Mouse (Mus musculus) left cerebral cortex, postnatal 4 days (tissue): Measurements from ENCODE around the gene Morc2b. TPM values are rescaled to one million over a fixed set of nuclear protein-coding genes. Genes with fewer than 3 reads are reported as not detected.
"Not testable (repeated sequence)": the region's sequence is repeated elsewhere in the genome, so short reads cannot be mapped to it uniquely, and the experiment has no call there.

ENCODE experiments used
- DNase-seq: peaks from one replicate; pipeline ENCODE4 v3.0.0-alpha.2; 2022
- intact Hi-C: fragments of 180-260 bp; cut with DNase I; formaldehyde crosslinking; loops from one replicate; pipeline ENCODE4 v1.15.1; 2025
- total RNA-seq, 2 experiments: library from RNA; stranded (reverse); gene quantifications; 2 replicates each; pipeline ENCODE4 v1.2.3; 2021

Gene Morc2b
- total RNA-seq: under 1 TPM; 0.38 to 0.91 TPM

DNA sequence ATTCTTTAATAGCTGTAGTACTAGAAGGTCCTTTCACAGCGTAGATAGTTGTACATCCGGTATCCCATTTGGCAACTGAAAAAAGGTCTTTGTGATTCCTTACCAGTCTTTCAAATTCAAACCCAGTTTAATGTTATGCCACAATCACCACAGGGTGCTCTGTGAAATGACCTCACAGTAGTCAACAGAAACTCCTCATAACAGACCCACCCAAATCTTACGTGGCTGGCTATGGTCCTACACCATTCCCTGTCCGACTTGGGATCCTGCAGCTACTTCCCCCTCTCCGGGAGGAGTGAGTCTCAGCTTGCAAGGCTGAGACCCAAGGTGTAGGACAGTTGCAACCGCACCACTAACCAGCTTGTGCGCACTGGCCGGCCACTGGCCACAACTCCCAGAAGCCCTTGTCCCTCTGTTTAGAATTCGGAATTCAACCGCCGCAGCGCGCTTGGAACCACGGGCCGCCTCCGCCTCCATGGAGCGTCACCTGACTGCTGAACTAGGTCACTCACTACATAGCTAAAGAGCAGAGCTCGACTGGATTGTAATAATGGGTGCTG, at the start of gene Morc2b:
Gene Morc2b, minus strand, starts transcription at position 423 of the 560 bp plus-strand sequence.
- intact Hi-C loops: no loop called here
- no peak for DNase-seq

DNA sequence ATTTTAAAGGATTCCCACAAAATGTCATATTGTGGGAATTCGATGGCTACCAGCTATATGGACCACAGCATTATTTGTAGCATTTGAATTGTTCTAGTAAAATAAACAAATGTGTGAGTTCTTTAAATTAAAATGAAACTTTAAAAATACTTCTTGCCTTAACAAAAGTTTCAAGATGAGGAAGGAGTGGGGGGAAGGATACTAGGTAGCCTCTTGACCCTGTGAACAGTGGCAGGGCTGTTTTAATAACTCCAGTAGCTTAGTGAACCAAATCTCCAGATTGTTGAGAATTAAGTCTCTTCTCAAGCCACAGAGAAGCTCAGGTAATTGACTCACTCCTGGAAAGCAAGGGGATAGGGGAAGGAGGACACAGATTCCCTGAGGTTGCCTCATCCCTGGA, 28.7 kb upstream of the Morc2b start, which contains the start of gene Olfr55:
Gene Olfr55, plus strand, starts transcription at position 301 of the 400 bp plus-strand sequence.
- intact Hi-C loops, DNase-seq: not testable (repeated sequence)

DNA sequence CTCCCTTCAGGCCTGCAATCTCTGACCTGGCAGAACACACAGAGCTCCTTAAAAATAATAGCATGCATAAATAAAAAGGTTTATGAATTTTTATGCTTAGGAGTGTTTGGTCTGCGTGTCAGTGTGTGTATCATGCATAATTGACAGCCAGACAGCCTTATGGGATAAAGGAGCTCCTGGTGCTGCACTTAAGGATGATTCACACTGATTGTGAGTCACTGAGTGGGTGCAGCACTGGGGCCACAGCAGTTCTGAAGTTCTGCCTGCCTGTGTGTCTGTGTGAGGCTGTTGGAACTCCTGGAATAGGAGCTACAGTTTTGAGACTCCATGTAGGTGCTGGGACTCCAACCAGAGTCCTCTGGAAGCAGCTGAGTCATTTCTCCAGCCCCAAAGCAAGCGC, 13.2 kb downstream of the Morc2b start:
- intact Hi-C loops: no loop called here
- no peak for DNase-seq

DNA sequence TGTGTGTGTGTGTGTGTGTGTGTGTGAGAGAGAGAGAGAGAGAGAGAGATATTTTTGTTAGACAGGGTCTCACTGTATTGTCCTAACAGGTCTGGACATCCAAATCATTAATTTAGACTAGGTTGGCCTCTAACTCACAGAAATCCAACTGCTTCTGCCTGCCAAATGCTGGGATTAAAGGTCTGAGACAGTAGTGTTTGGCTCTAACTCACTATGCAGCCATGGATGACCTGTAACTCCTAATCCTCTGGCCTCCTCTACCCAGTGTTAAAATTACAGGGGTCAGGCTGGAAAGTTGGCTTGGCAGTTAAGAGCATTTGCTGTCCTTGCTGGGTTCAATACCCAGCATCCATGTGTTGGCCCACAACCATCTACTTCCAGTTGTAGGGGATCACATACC, 14.9 kb downstream of the Morc2b start:
- intact Hi-C loops: no loop called here
- no peak for DNase-seq

DNA sequence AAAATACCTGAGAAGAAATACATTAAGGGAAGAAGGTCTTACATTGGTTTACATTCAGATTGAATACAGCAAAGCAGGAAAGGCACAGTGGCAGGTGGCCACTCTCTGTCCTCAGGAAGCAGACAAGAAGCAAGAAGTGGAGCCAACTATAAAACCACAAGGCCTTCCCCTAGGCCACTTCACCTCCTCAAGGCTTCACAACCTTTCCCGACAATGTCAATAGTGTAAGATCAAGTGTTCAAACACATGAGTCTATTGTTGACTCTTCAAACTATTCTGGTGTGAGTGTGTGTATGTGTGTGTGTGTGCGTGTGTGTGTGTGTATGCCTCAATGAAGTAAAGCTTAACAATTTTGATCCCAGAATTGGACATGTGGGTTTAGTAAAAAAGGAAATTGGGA, 42.1 kb downstream of the Morc2b start:
- intact Hi-C loops: no loop called here
- DNase-seq: no peak

DNA sequence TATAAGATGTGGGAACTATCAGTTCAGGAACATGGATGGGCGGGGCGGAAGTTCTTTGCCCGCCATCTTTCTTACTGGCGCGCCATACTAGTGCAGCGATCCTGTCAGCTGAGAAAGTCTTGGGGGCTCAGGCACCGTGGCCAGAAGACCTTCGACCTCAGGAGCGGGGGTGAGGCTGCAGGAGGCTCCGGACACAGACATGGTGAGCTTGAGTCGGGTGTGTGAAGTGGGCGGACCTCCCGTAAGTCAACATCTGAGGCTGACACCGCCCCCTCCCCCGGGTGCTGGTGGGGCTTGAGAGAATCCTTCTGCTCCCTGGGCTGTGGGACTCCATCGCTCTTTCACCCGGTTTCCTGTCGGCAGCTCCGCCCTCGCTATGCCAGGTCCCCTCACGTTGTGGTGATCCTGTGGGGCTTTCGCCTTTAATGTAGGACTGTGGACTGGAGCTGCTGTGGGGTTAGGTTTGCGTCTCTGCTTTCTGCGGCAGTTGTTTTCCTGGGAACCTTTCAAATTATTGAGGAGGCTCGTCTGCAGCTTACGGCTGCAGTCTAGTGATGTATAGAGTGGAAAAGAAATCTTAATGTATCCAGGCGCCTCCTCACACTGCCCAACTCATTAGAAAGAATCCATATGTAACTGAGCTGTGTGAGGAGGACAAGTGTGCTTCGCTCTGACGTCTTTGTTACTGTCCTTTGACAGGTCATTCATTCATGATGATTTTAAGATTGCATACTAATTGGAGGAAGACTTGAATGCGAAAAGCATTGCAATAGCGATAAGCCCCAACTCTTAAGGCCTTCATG, 46.9 kb downstream of the Morc2b start:
- peak; percentile 78 for DNase-seq
- intact Hi-C loops: no loop called here

DNA sequence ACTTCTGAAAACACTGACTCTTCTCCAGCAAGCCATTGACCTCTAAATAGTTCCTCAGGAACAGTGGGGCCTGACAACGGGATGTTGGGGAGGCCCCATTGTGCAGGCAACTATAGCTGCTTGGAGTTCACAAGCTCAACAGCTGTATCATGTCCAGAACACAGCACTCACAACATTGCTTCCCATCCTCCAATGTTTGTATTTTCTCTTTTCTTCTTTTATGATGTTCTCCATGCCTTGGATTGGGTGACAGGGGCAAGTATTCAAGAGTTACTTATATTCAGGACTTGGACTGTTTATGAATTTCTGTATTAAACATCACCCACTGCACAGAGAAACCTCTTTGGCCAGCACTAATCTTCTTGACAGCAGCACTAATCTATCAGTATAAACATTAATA, 47.9 kb downstream of the Morc2b start:
- no peak for DNase-seq
- intact Hi-C loops: no loop called here

DNA sequence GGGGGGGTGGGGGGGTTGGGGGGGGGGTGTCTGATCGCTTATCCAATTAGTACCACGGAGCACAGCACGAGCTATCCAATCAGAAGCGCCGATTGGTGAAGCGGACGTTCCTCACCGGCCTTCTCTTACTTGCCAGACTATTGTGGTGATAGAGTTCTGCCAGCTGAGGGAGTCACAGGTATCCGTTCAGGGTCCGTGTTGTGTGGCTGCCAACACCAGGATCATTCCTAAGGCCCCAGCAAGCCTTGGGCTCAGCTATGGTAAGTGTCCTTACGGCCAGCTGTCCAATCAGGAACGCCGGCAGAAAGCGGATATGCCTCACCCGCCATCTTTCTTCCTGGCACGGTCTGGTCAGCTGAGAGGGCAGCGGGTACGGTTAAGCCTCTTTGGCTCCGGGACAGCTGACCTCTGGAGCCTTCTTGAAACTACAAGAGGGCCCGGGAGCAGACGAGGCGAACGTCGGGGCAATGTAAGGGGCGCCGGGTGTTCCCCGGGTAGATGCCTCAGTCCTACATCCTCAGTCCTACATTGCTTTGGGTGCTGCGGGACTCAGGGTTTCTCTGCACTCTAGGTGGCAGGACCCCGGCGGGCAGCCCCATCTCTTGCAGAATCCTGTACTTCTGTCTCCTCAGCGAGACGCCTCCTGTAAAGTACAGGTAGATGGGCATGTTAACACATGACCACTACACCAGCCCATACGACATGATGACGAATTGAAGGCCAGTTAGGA, 50.1 kb downstream of the Morc2b start, which contains the start of gene Zfp563:
Gene Zfp563, plus strand, starts transcription at position 91 of the 730 bp plus-strand sequence.
- intact Hi-C loops: no loop called here
- DNase-seq: peak; percentile 92

DNA sequence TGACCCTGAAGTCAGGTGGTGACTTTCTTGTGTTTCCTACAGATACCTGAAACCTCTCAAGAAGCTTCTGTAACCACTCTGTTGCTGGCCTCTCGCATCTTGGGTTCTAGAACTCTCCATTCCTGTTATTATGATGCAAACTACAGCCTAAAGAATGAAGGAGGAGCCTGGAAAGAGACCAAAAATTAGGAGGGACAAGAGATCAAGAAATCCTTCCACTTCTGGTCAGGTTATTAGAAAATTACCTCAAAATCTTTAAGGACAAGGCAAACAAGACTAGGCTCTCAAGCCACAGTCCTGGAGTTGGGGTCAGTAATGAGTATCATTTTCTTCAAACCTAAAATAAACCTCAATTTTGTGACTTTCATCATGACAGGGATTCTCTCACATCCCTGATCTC, 71.5 kb downstream of the Morc2b start, which contains the start of gene 4921501E09Rik:
Gene 4921501E09Rik, minus strand, starts transcription at position 101 of the 400 bp plus-strand sequence.
- intact Hi-C loops: no loop called here
- DNase-seq: no peak

Other genes starting within 250 kb of the Morc2b start
- 10 to 100 TPM in 1 of 2 experiments, 1 to 10 TPM in 1; 9.3 to 10.2 TPM for gene Zfp870, start 248.0 kb downstream of the Morc2b start, total RNA-seq
- under 1 TPM in 1 of 2 experiments, not detected in 1; 0.95 TPM for gene Cyp4f14, start 222.3 kb downstream of the Morc2b start, total RNA-seq
- 10 to 100 TPM in 1 of 2 experiments, 1 to 10 TPM in 1; 5.8 to 10.2 TPM for gene Cyp4f13, start 192.3 kb downstream of the Morc2b start, total RNA-seq
- gene Zfp472, start 173.9 kb downstream of the Morc2b start, total RNA-seq: 1 to 10 TPM; 5.7 to 5.9 TPM
- gene Zfp952, start 146.6 kb downstream of the Morc2b start, total RNA-seq: 10 to 100 TPM; 17.1 to 19.2 TPM
- gene Zfp763, start 106.3 kb downstream of the Morc2b start, total RNA-seq: 10 to 100 TPM; 24.5 to 25.6 TPM
- gene 4921501E09Rik, start 71.6 kb downstream of the Morc2b start, total RNA-seq: not detected
- 10 to 100 TPM; 28.2 to 32.1 TPM for gene Zfp563, start 50.4 kb downstream of the Morc2b start, total RNA-seq
- not detected for gene Olfr55, start 28.8 kb upstream of the Morc2b start, total RNA-seq
- gene Olfr239, start 51.6 kb upstream of the Morc2b start, total RNA-seq: not detected
- under 1 TPM; 0.30 to 0.40 TPM for gene Olfr1564, start 82.0 kb upstream of the Morc2b start, total RNA-seq
- 10 to 100 TPM; 16.9 to 17.5 TPM for gene Zfp955a, start 115.5 kb upstream of the Morc2b start, total RNA-seq
- under 1 TPM in 1 of 2 experiments, not detected in 1; 0.06 TPM for gene Olfr63, start 125.0 kb upstream of the Morc2b start, total RNA-seq
- 10 to 100 TPM; 26.3 to 35.5 TPM for gene Zfp955b, start 149.9 kb upstream of the Morc2b start, total RNA-seq
- 10 to 100 TPM; 35.2 to 41.8 TPM for gene Zfp81, start 219.2 kb upstream of the Morc2b start, total RNA-seq